Mouse (Mus musculus) CH12.LX (cell line): ENCODE results near the gene Bysl.

Experiments
- CTCF ChIP-seq, 2 experiments: IDR thresholded peaks in 1 of 2; conservative IDR thresholded peaks in 1 of 2; 2 replicates each; pipeline ENCODE4 v1.5.1; 2011 to 2012; ENCODE audit warnings: low read depth in 2 of 2, low read length in 2 of 2, improper control_type of control experiment in 1 of 2, inconsistent platforms in 1 of 2, mild to moderate bottlenecking in 1 of 2, moderate library complexity in 1 of 2
- EP300 ChIP-seq: IDR thresholded peaks from 2 replicates; pipeline ENCODE4 v1.6.1; 2011; ENCODE audit warnings: low read length, improper control_type of control experiment
- MAFK ChIP-seq: IDR thresholded peaks from 2 replicates; pipeline ENCODE4 v1.6.1; 2011; ENCODE audit warnings: low read length, improper control_type of control experiment; ENCODE audit not compliant: insufficient replicate concordance
- MYC ChIP-seq: IDR thresholded peaks from 2 replicates; pipeline ENCODE4 v1.6.1; 2011; ENCODE audit warnings: low read depth, mild to moderate bottlenecking, improper control_type of control experiment, low read length
- POLR2A ChIP-seq: IDR thresholded peaks from 2 replicates; pipeline ENCODE4 v1.6.1; 2011; ENCODE audit warnings: low read depth, mild to moderate bottlenecking, improper control_type of control experiment, low read length

DNA sequence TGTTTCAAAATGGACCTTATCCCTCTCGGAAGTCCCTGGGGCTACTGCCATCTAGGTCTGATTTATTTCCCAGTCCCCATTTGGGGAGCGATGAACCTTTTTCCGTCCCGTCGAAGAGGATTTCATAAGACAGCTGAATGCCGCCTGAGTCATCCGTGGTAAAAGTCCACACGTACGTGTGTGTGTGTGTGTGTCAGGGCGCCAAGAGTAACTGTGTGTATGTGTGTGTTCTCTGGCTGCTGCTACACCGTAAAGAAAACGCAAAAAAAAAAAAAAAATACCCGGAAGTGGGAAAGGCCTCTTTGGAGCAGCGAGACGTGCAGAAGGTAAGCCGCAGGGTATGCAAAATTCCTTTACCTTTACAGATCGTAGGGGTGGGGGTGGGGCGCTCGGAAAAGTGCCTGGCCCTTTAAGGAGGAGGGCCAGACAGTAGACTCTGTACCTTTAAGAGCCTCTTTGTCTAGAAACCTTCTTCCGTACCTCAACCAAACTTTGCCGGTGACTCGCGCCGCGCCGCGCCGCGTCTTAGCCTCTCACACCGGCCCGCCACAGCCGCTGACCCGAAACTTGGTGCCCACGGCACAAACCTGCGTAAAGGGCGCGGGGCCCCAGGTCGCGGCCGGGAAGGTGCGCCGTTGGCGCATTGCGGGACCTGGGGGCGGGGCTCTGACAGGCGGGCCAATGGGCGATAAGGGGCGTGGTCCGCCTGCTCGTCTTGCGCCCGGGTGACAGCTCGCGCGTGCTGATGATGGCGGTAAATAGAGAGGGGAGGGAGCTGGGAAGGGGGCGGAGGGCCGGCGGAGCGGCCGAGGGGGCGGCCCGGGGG, 17.8 kb upstream of the Bysl start:
- TF ChIP-seq CTCF (conservative IDR thresholded peaks at IDR 0.05 in 1 of 2, IDR thresholded peaks at IDR 0.05 in 1 of 2; ENCODE audit: low read depth in 2 of 2, low read length in 2 of 2), result no peak
- no peak for TF ChIP-seq EP300
- TF ChIP-seq MAFK, result no peak
- peak; percentile 7; the same call in 1 of the 2 replicates for TF ChIP-seq MYC
- TF ChIP-seq POLR2A, result peak; percentile 59
